Mouse (Mus musculus): ENCODE measurements around the gene Mkrn1. TPM values are rescaled to one million over a fixed set of nuclear protein-coding genes. Genes with fewer than 3 reads are reported as not detected.

The Mkrn1 gene
- polyA plus RNA-seq, 1 experiment from 2014 or later = 83.4 TPM

Other genes starting within 250 kb of the Mkrn1 start
- gene Kdm7a, start 213.7 kb downstream of the Mkrn1 start, polyA plus RNA-seq (2015; fragmentation: Nextera tagmentation; extraction: Ambion mirVana) = 3.6 and 3.7 TPM in 2 replicates
- 33.0 and 34.4 TPM in 2 replicates for gene Slc37a3, start 42.8 kb downstream of the Mkrn1 start, polyA plus RNA-seq (2015; fragmentation: Nextera tagmentation; extraction: Ambion mirVana)
- gene Rab19, start 39.3 kb downstream of the Mkrn1 start, polyA plus RNA-seq (2015; fragmentation: Nextera tagmentation; extraction: Ambion mirVana) = 0.41 and 0.84 TPM in 2 replicates
- 15.9 and 17.4 TPM in 2 replicates for gene Dennd2a, start 137.4 kb upstream of the Mkrn1 start, polyA plus RNA-seq (2015; fragmentation: Nextera tagmentation; extraction: Ambion mirVana)
- 12.6 and 14.6 TPM in 2 replicates for gene Adck2, start 153.4 kb upstream of the Mkrn1 start, polyA plus RNA-seq (2015; fragmentation: Nextera tagmentation; extraction: Ambion mirVana)
- 1.1 and 1.8 TPM in 2 replicates for gene Gm42420, start 165.3 kb upstream of the Mkrn1 start, polyA plus RNA-seq (2015; fragmentation: Nextera tagmentation; extraction: Ambion mirVana)
- gene Ndufb2, start 172.1 kb upstream of the Mkrn1 start, polyA plus RNA-seq (2015; fragmentation: Nextera tagmentation; extraction: Ambion mirVana) = 599 and 674 TPM in 2 replicates

Measured in heart, embryonic 13.5 days (tissue).